Mouse (Mus musculus) thymus, postnatal 36 days (tissue): ENCODE results near the gene Ythdf1.

ENCODE experiments used
- DNase-seq, 2 experiments: peaks; one replicate each; pipeline ENCODE4 v3.0.0; 2022; ENCODE audit warnings: mixed read lengths in 2 of 2

The Ythdf1 gene

GRCm38 (mm10) chr2:180870006-180870405 lies 50.7 kb downstream of the Ythdf1 start:
- no peak for DNase-seq

GRCm38 (mm10) chr2:180861561-180861960 lies 59.2 kb downstream of the Ythdf1 start:
- no peak for DNase-seq

- DNase-seq, result no peak
Measured at GRCm38 (mm10) chr2:180857121-180857520, 63.6 kb downstream of the Ythdf1 start.

- DNase-seq, result no peak
Measured at GRCm38 (mm10) chr2:180855005-180855544, 65.7 kb downstream of the Ythdf1 start.
